Comparison of ENCODE assay signal across 15 mouse cellular contexts in the genomic region with DNA sequence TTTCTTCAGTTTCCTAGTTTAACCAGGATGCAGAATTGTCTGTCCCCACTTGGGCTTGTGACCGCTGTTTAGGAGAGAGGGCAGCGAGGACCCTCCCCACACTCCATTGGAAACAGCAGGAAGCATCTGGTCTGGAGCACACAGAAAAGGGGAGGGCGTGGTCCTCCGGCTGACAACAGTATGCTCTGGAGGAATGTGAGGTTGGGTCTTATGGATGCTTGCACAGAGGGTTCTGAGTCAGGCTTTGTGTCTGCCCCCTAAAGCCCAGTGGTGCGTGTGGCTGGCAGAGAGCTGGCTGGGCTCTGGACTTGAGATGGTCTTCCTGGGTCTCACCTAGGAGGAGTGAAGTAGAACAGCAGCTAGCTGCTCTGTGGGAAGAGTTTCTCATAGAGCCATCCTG.
"Had no signal": no experiment of that assay in that cellular context is flagged by ENCODE, and none has a peak within 500 bp of the region (broad histone marks: within the 10 kb centered on the region; RNA-seq: fewer than 3 reads in every experiment).

No protein-coding gene starts in this region.

- H3K4me3 ChIP-seq: megakaryocyte, embryonic 14.5 days; midbrain, embryonic 12.5 days; midbrain, embryonic 15.5 days; neural tube, embryonic 12.5 days; stomach, embryonic 15.5 days had no signal

- H3K27ac ChIP-seq: macrophage; midbrain, embryonic 12.5 days; midbrain, embryonic 15.5 days; neural tube, embryonic 12.5 days; stomach, embryonic 15.5 days; stomach, postnatal 0 days had no signal

- DNase-seq: lung, adult 18-20 months; lung, embryonic 14.5 days; lung, postnatal 10 days; lung, postnatal 36 days; right cerebral cortex, postnatal 14 days; thymus, adult 2 months; thymus, postnatal 25 days; thymus, postnatal 4 days had no signal
